19 mouse cellular contexts compared by ENCODE assay signal in the genomic region with DNA sequence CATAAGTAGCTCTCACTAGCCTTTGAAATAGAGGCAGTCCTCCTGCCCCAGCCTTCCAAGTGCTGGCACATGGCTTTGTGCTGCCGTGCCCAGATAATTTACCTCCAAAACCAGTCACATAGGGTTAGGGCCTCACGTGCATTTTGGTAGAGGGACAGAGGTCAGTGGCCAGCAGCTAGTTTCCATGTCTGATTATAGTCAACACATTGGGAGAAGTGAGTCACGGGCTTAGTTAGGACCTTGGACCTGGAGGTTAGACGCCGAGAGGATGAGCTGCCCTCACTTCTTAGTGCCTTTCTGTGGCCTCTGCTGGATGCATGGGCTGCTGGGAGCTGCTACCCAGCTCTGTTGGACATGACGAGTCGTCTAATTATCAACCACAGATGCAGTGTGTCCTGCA.
A peak's percentile ranks its signal among the peaks of the same experiment; 100 is the strongest.
DNase-seq lines count a peak whose midpoint lies in the region; ATAC-seq and TF ChIP-seq lines count a peak whose summit lies in the region.
"Had no signal": no experiment of that assay in that cellular context is flagged by ENCODE, and none has a peak within 500 bp of the region (broad histone marks: within the 10 kb centered on the region; RNA-seq: fewer than 3 reads in every experiment).

No protein-coding gene starts in this region.

- 85% methylated on average over 7 of the region's 7 CpGs for WGBS in forebrain, embryonic 10.5 days
- 66% methylated on average over 7 of the region's 7 CpGs for WGBS in forebrain, postnatal 0 days
- 79% methylated on average over 7 of the region's 7 CpGs for WGBS in hindbrain, embryonic 10.5 days
- WGBS in hindbrain, embryonic 12.5 days: 74% methylated on average over 7 of the region's 7 CpGs
- 70% methylated on average over 7 of the region's 7 CpGs for WGBS in liver, embryonic 12.5 days (ENCODE audit: insufficient replicate concordance)
- 66% methylated on average over 7 of the region's 7 CpGs for WGBS in liver, postnatal 0 days (ENCODE audit: insufficient replicate concordance)

- DNase-seq in forebrain, embryonic 10.5 days (ENCODE audit: extremely low spot score, low spot score): no peak
- DNase-seq in forebrain, postnatal 0 days: no peak
- DNase-seq in hindbrain, embryonic 10.5 days (ENCODE audit: low spot score): no peak
- peak; percentile 2 for DNase-seq in liver
- no peak for DNase-seq in liver, postnatal 0 days
- no peak for DNase-seq in layer of hippocampus, adult 8-10 months (ENCODE audit: low spot score in 2 of 2)
- DNase-seq: adrenal gland, postnatal 10 days; cerebellum, adult 18-20 months; cerebellum, postnatal 36 days; gastrocnemius, postnatal 25 days; lung, postnatal 14 days; spleen, adult 18-20 months; thymus, adult 18-20 months had no signal

- no peak overlapping the region for H3K4me2 ChIP-seq in forebrain, postnatal 0 days (ENCODE audit: low read depth)
- H3K4me2 ChIP-seq in hindbrain, embryonic 12.5 days (replicated peaks): no peak overlapping the region
- H3K4me2 ChIP-seq in liver, embryonic 12.5 days: no peak overlapping the region
- no peak overlapping the region for H3K4me2 ChIP-seq in liver, postnatal 0 days (ENCODE audit: low read depth, low read length)
- H3K4me2 ChIP-seq: neural tube, embryonic 12.5 days had no signal

- no peaks in the 10 kb centered on the region; the same call in 1 of the 2 replicates for H3K9me3 ChIP-seq in forebrain, embryonic 10.5 days
- H3K9me3 ChIP-seq in forebrain, postnatal 0 days (ENCODE audit: low read length): no peaks in the 10 kb centered on the region
- H3K9me3 ChIP-seq in hindbrain, embryonic 10.5 days: no peaks in the 10 kb centered on the region
- no peaks in the 10 kb centered on the region for H3K9me3 ChIP-seq in hindbrain, embryonic 12.5 days (replicated peaks)
- no peaks in the 10 kb centered on the region for H3K9me3 ChIP-seq in liver, embryonic 12.5 days (replicated peaks)
- H3K9me3 ChIP-seq in liver, postnatal 0 days (ENCODE audit: low read length): no peaks in the 10 kb centered on the region
- H3K9me3 ChIP-seq: neural tube, embryonic 12.5 days had no signal

- ATAC-seq in forebrain, postnatal 0 days: no peak
- no peak for ATAC-seq in hindbrain, embryonic 12.5 days (ENCODE audit: low FRiP score)
- ATAC-seq in liver, embryonic 12.5 days: no peak
- ATAC-seq in liver, postnatal 0 days: peak; percentile 31; the same call in 1 of the 2 replicates

- peaks cover 34% of the 10 kb centered on the region for H3K4me1 ChIP-seq in forebrain, embryonic 10.5 days
- no peaks in the 10 kb centered on the region; the same call in 1 of the 2 replicates for H3K4me1 ChIP-seq in forebrain, postnatal 0 days (ENCODE audit: insufficient read depth)
- peaks cover 34% of the 10 kb centered on the region for H3K4me1 ChIP-seq in hindbrain, embryonic 10.5 days (replicated peaks)
- H3K4me1 ChIP-seq in hindbrain, embryonic 12.5 days: peaks cover 10% of the 10 kb centered on the region
- H3K4me1 ChIP-seq in liver, embryonic 12.5 days: peaks cover 29% of the 10 kb centered on the region
- peaks cover 33% of the 10 kb centered on the region for H3K4me1 ChIP-seq in liver, postnatal 0 days (ENCODE audit: insufficient read depth)

- no peak for TF ChIP-seq CTCF in forebrain, postnatal 0 days (IDR thresholded peaks at IDR 0.05; ENCODE audit: low read depth)
- no peak for TF ChIP-seq CTCF in liver, postnatal 0 days (IDR thresholded peaks at IDR 0.05; ENCODE audit: low read depth)

- no peaks in the 10 kb centered on the region for H3K27me3 ChIP-seq in forebrain, embryonic 10.5 days (ENCODE audit: poor library complexity, severe bottlenecking)
- H3K27me3 ChIP-seq in forebrain, postnatal 0 days (ENCODE audit: insufficient read depth, low read length): no peaks in the 10 kb centered on the region
- no peaks in the 10 kb centered on the region for H3K27me3 ChIP-seq in hindbrain, embryonic 10.5 days (ENCODE audit: insufficient read depth, poor library complexity, severe bottlenecking)
- H3K27me3 ChIP-seq in hindbrain, embryonic 12.5 days: no peaks in the 10 kb centered on the region
- no peaks in the 10 kb centered on the region for H3K27me3 ChIP-seq in liver, embryonic 12.5 days (replicated peaks)
- no peaks in the 10 kb centered on the region for H3K27me3 ChIP-seq in liver, postnatal 0 days (ENCODE audit: insufficient read depth, low read length)
- H3K27me3 ChIP-seq: CH12.LX; megakaryocyte, embryonic 14.5 days; neural tube, embryonic 12.5 days had no signal

- H3K27ac ChIP-seq in forebrain, embryonic 10.5 days: peak overlapping the region; percentile 26; the same call in 1 of the 2 replicates
- H3K27ac ChIP-seq in forebrain, postnatal 0 days (ENCODE audit: low read depth, low read length): no peak overlapping the region
- peak overlapping the region; percentile 70 for H3K27ac ChIP-seq in hindbrain, embryonic 10.5 days
- no peak overlapping the region for H3K27ac ChIP-seq in hindbrain, embryonic 12.5 days
- H3K27ac ChIP-seq in liver, embryonic 12.5 days: no peak overlapping the region
- H3K27ac ChIP-seq in liver, postnatal 0 days (ENCODE audit: low read depth): 0 out of 2 replicates have a peak overlapping the region, but pooled peaks have one; percentile 4
- H3K27ac ChIP-seq: left cerebral cortex, adult 2 months; neural tube, embryonic 12.5 days had no signal

- TF ChIP-seq EP300 in liver, postnatal 0 days (IDR thresholded peaks at IDR 0.05; ENCODE audit: low read depth): no peak

- no peaks in the 10 kb centered on the region for H3K36me3 ChIP-seq in forebrain, embryonic 10.5 days (replicated peaks)
- H3K36me3 ChIP-seq in forebrain, postnatal 0 days (ENCODE audit: insufficient read depth): no peaks in the 10 kb centered on the region
- no peaks in the 10 kb centered on the region for H3K36me3 ChIP-seq in hindbrain, embryonic 10.5 days
- H3K36me3 ChIP-seq in hindbrain, embryonic 12.5 days: no peaks in the 10 kb centered on the region
- no peaks in the 10 kb centered on the region for H3K36me3 ChIP-seq in liver, embryonic 12.5 days
- H3K36me3 ChIP-seq in liver, postnatal 0 days (replicated peaks; ENCODE audit: insufficient read depth, low read length): no peaks in the 10 kb centered on the region
- H3K36me3 ChIP-seq: neural tube, embryonic 12.5 days had no signal

- H3K9ac ChIP-seq in forebrain, postnatal 0 days: no peak overlapping the region
- no peak overlapping the region for H3K9ac ChIP-seq in hindbrain, embryonic 12.5 days
- H3K9ac ChIP-seq in liver, embryonic 12.5 days: no peak overlapping the region
- no peak overlapping the region for H3K9ac ChIP-seq in liver, postnatal 0 days (replicated peaks)
- H3K9ac ChIP-seq: neural tube, embryonic 12.5 days had no signal

- H3K4me3 ChIP-seq in forebrain, embryonic 10.5 days: no peak overlapping the region
- H3K4me3 ChIP-seq in forebrain, postnatal 0 days (ENCODE audit: low read depth, low read length): no peak overlapping the region
- no peak overlapping the region for H3K4me3 ChIP-seq in hindbrain, embryonic 10.5 days
- H3K4me3 ChIP-seq in hindbrain, embryonic 12.5 days: no peak overlapping the region
- H3K4me3 ChIP-seq in liver, embryonic 12.5 days: no peak overlapping the region
- no peak overlapping the region for H3K4me3 ChIP-seq in liver, postnatal 0 days (ENCODE audit: low read depth, low read length)
- H3K4me3 ChIP-seq: left cerebral cortex, adult 2 months; megakaryocyte, embryonic 14.5 days; neural tube, embryonic 12.5 days had no signal

Comparison
In these comparisons a context has a peak if more than half of its experiments do, and no peak if none do; other contexts are left out.
1. H3K27ac ChIP-seq: peak in forebrain, embryonic 10.5 days (single experiment), hindbrain, embryonic 10.5 days (single experiment) and liver, postnatal 0 days (single experiment); none in forebrain, postnatal 0 days (single experiment), hindbrain, embryonic 12.5 days (single experiment) and liver, embryonic 12.5 days (single experiment).